Mouse (Mus musculus): Measurements from ENCODE around the gene Pold4. TPM values are rescaled to one million over a fixed set of nuclear protein-coding genes. Genes with fewer than 3 reads are reported as not detected.

The Pold4 gene
- polyA plus RNA-seq, 1 experiment: not detected

DNA sequence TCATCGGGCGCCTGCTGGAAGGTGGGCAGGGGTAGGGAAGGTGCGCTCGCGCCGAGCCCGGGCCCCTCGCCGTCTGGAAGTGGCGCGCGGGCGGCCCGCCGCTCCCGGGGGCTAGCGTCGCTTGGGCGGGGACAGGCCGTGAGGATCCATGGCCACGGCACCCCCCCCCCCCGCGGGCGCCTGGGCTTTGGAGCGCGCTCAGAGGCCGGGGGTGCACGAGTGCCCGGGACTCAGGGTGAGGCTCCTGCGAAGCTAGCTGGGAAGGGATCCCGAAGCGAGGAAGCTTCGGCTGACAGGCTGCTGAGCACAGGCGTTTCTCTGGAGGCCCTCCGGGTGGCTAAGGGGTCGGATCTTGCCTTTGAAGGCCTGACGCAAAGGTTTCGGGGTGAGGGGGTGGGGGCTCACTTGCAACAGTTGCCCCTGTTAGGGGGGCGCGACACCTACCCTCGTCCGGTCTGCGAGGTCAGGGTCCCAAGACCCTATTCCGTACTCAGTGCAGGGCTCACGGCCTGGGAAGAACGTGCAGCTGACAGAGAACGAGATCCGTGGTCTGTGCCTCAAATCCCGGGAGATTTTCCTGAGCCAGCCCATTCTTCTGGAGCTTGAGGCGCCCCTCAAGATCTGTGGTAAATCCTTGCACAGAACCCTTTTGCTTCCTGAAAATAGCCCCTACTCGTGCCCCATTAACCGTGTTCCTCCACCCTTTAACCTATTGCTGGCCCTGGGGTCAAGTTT lies 39.3 kb upstream of the Pold4 start:
- WGBS: under 1% methylated on average over 52 of the region's 52 CpGs
- no peak for TF ChIP-seq CTCF (IDR thresholded peaks at IDR 0.05; ENCODE audit: insufficient read depth, low read depth, low read length)
- TF ChIP-seq POLR2A (IDR thresholded peaks at IDR 0.05; ENCODE audit: insufficient read depth, low read depth, low read length): no peak

DNA sequence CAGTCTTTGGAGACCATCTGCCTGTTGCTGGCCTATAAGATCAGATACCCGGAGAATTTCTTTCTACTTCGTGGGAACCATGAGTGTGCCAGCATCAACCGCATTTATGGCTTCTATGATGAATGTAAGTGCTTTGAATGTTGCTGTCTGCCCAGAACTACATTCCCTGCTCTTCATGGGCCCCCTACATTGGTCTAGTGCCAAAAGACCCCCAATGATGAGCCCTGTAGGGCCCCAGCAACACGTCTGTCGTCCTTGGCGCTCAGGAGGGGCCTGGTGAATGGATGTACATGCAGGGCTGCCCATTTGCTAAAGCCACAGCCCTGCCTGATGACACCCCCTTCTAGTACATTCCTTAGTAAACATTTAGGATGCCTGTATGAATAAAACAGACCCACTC lies 38.6 kb upstream of the Pold4 start:
- Histone ChIP-seq H3K27ac (ENCODE audit: insufficient read depth, low read depth, low read length) (no peak overlapping the region), H3K4me1 (ENCODE audit: control insufficient read depth, insufficient read depth, low read length) (peaks cover 9% of the 10 kb centered on the region), H3K4me3 (ENCODE audit: insufficient read depth, low read depth, low read length) (peak overlapping the region; percentile 76)
- 40% methylated on average over 6 of the region's 6 CpGs for WGBS
- TF ChIP-seq CTCF (IDR thresholded peaks at IDR 0.05; ENCODE audit: insufficient read depth, low read depth, low read length) (no peak), POLR2A (IDR thresholded peaks at IDR 0.05; ENCODE audit: insufficient read depth, low read depth, low read length) (no peak)

More for the DNA sequence above, 39.3 kb upstream of the Pold4 start:
- Histone ChIP-seq H3K27ac (ENCODE audit: insufficient read depth, low read depth, low read length) (peak overlapping the region; percentile 26), H3K4me3 (ENCODE audit: insufficient read depth, low read depth, low read length) (peak overlapping the region; percentile 76), H3K4me1 (ENCODE audit: control insufficient read depth, insufficient read depth, low read length) (peaks cover 12% of the 10 kb centered on the region)

DNA sequence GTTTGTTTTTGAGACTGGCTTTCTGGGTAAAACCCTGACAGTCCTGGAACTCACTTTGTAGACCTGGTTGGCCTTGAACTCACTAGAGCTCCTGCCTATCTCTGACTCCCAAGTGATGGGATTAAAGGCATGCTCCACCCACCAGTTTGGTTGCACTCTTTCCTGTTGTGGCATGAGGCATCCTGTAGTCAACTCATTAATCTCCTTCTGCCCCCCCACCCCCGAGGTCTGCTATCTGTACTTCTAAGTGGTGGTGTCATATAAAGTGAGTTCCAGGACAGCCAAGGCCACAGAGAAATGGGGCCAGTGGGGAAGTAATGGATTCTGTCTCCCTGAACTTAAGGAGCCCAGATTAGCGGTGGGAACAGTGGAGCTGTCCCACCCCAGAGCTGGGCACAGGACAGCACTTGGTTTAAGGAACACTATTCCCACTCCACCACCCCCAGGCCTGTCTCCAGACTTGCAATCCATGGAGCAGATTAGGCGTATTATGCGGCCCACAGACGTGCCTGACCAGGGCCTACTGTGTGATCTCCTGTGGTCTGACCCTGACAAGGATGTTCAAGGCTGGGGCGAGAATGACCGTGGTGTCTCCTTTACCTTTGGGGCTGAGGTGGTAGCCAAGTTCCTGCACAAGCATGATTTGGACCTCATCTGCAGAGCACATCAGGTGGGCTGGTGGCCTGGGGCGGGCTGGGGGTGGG lies 37.5 kb upstream of the Pold4 start:
- 82% methylated on average over 8 of the region's 8 CpGs for WGBS
- no peak for TF ChIP-seq CTCF (IDR thresholded peaks at IDR 0.05; ENCODE audit: insufficient read depth, low read depth, low read length)
- TF ChIP-seq POLR2A (IDR thresholded peaks at IDR 0.05; ENCODE audit: insufficient read depth, low read depth, low read length): no peak
- no peak overlapping the region for H3K4me3 ChIP-seq (ENCODE audit: insufficient read depth, low read depth, low read length)
- peaks cover 9% of the 10 kb centered on the region for H3K4me1 ChIP-seq (ENCODE audit: control insufficient read depth, insufficient read depth, low read length)
- no peak overlapping the region for H3K27ac ChIP-seq (ENCODE audit: insufficient read depth, low read depth, low read length)

DNA sequence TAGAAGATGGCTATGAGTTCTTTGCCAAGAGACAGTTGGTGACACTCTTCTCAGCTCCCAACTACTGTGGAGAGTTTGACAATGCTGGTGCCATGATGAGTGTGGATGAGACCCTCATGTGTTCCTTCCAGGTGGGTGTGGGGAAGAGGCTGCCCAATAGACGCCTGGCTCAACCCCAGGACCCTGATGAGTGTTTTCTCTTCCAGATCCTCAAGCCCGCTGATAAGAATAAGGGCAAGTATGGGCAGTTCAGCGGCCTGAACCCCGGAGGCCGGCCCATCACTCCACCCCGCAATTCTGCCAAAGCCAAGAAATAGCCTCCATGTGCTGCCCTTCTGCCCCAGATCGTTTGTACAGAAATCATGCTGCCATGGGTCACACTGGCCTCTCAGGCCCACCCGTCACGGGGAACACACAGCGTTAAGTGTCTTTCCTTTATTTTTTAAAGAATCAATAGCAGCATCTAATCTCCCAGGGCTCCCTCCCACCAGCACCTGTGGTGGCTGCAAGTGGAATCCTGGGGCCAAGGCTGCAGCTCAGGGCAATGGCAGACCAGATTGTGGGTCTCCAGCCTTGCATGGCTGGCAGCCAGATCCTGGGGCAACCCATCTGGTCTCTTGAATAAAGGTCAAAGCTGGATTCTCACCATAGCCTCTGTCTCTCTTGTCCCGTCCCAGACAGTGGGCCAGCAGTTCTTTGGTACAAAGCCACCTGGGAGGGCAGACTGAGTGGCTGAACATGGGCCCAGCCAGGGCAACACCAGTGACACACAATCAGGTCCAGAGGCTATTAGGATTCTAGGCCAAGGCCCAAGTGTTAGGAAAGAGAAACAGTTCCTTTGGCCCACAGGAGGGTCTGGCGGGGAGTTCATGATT lies 36.7 kb upstream of the Pold4 start:
- 55% methylated on average over 12 of the region's 12 CpGs for WGBS
- peaks cover 9% of the 10 kb centered on the region for H3K4me1 ChIP-seq (ENCODE audit: control insufficient read depth, insufficient read depth, low read length)
- no peak overlapping the region for H3K27ac ChIP-seq (ENCODE audit: insufficient read depth, low read depth, low read length)
- TF ChIP-seq POLR2A (IDR thresholded peaks at IDR 0.05; ENCODE audit: insufficient read depth, low read depth, low read length): no peak
- TF ChIP-seq CTCF (IDR thresholded peaks at IDR 0.05; ENCODE audit: insufficient read depth, low read depth, low read length): no peak
- H3K4me3 ChIP-seq (ENCODE audit: insufficient read depth, low read depth, low read length): no peak overlapping the region

DNA sequence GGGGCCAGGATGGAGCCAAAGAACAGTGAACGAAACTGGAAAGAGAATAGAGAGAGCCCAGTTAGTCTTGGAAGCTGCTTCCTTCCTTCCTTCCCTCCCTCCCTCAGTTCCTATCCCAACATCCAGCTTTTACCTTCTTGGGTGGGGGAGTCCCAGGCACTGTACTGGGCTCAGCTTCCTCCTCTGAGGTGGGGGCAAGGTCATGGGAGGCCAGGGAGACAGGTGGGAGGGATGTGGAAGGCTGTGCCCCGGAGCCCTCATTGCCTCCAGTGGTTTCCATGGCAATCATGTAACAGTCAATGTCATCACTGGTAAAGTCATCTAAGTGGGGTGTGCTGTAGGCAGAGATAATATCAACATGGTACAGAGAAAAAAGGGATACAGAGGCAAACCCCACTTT lies 35.7 kb upstream of the Pold4 start:
- Histone ChIP-seq H3K4me3 (ENCODE audit: insufficient read depth, low read depth, low read length) (no peak overlapping the region), H3K4me1 (ENCODE audit: control insufficient read depth, insufficient read depth, low read length) (peaks cover 18% of the 10 kb centered on the region), H3K27ac (ENCODE audit: insufficient read depth, low read depth, low read length) (no peak overlapping the region)
- no peak for TF ChIP-seq POLR2A (IDR thresholded peaks at IDR 0.05; ENCODE audit: insufficient read depth, low read depth, low read length)
- 38% methylated on average over 2 of the region's 2 CpGs for WGBS

DNA sequence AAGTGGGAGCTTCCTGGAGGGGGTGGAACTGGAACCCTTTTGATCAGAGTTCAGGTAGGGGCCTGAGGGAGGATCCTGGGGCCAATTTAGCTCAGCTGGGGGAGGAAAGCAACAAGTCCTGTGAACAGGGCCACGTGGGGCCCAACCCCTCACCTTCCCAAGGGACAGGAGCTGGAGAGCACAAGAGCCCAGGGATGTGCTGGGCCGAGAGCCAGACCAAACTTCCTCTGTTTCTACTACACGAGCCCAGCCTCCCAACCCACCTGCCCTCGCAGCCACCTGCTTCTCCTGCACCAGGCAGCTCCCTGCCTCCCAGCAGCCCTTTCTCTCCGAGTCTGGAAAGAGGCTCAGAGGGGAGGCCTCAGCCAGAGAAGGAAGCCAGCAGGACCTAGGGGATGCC lies 35.2 kb upstream of the Pold4 start:
- 51% methylated on average over 5 of the region's 5 CpGs for WGBS
- no peak overlapping the region for H3K27ac ChIP-seq (ENCODE audit: insufficient read depth, low read depth, low read length)
- peaks cover 18% of the 10 kb centered on the region for H3K4me1 ChIP-seq (ENCODE audit: control insufficient read depth, insufficient read depth, low read length)
- TF ChIP-seq CTCF (IDR thresholded peaks at IDR 0.05; ENCODE audit: insufficient read depth, low read depth, low read length) (no peak), POLR2A (IDR thresholded peaks at IDR 0.05; ENCODE audit: insufficient read depth, low read depth, low read length) (no peak)
- no peak overlapping the region for H3K4me3 ChIP-seq (ENCODE audit: insufficient read depth, low read depth, low read length)

DNA sequence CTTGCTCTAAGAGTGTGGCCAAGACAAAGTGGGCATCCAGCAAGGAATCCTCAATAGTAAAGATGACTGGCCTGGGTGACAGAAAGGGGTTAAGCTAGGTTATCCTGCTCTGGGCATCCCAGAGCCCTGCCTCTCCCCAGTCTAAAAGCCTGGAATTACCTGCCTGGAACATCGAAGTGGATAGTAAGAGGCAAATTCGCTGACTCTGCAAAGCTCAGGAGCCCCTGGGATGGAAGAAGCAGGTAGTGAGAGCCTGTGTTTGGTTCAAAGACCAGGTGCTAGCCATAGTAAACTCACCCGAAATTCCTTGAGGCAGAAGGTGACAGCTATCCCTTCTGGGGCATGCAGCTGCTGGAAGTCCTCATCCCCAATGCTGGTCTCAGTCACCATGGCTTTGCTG lies 34.5 kb upstream of the Pold4 start:
- Histone ChIP-seq H3K27ac (ENCODE audit: insufficient read depth, low read depth, low read length) (no peak overlapping the region), H3K4me1 (ENCODE audit: control insufficient read depth, insufficient read depth, low read length) (peaks cover 24% of the 10 kb centered on the region), H3K4me3 (ENCODE audit: insufficient read depth, low read depth, low read length) (no peak overlapping the region)
- TF ChIP-seq POLR2A (IDR thresholded peaks at IDR 0.05; ENCODE audit: insufficient read depth, low read depth, low read length) (no peak), CTCF (IDR thresholded peaks at IDR 0.05; ENCODE audit: insufficient read depth, low read depth, low read length) (no peak)
- 75% methylated on average over 3 of the region's 3 CpGs for WGBS

DNA sequence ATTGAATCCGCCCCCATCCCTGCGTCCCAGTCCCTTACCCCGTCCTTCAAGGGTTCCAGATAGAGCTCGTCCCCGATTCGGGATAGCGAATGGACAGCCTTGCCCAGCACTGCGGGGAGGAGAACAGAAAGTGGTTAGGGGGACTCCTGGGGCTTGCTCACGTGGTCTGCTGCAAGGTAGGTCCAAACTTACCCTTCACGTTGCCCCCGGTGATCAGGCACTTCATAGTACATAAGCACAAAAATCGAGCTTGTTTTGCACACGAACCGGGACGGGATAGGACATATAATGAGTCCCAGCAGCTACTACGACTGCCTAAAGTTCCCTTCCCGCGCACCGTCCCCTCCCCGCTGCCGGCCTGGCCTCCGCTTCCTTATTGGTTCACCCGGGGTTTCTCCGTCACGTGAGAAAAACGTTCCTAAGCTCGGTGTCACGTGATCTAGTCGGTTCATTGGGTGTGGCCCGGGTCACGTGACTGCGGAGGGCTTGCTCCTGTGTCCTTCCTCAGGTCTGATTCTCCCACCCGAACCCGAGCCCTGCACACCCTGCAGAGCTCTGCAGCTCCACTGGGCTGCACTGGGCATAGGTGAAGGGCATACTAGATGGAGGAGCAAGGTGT lies 30.3 kb upstream of the Pold4 start, which contains the start of gene Rad9a:
Rad9a (minus strand) TSS at position 372 of the 619 bp plus-strand sequence.
- Histone ChIP-seq H3K4me1 (ENCODE audit: control insufficient read depth, insufficient read depth, low read length) (peaks cover 22% of the 10 kb centered on the region), H3K27ac (ENCODE audit: insufficient read depth, low read depth, low read length) (peak within 1 kb of the TSS; percentile 52; the same call in 1 of the 2 replicates), H3K4me3 (ENCODE audit: insufficient read depth, low read depth, low read length) (peak within 1 kb of the TSS; percentile 62)
- TF ChIP-seq CTCF (IDR thresholded peaks at IDR 0.05; ENCODE audit: insufficient read depth, low read depth, low read length) (no peak), POLR2A (IDR thresholded peaks at IDR 0.05; ENCODE audit: insufficient read depth, low read depth, low read length) (peak; percentile 80)
- WGBS: under 1% methylated on average over 34 of the region's 34 CpGs

All from olfactory bulb, adult 2 months (tissue).